ENCODE assay signal across 13 mouse cellular contexts in genomic region chr10:122911668-122912067, GRCm38 (mm10).
DNase-seq lines count a peak whose midpoint lies in the region; ATAC-seq lines count a peak whose summit lies in the region.
"Had no signal": no experiment of that assay in that cellular context is flagged by ENCODE, and none has a peak within 500 bp of the region (broad histone marks: within the 10 kb centered on the region; RNA-seq: fewer than 3 reads in every experiment).

No protein-coding gene starts in this region.

- WGBS in heart, embryonic 13.5 days: 75% methylated on average over 8 of the region's 8 CpGs
- WGBS in embryonic facial prominence, embryonic 14.5 days: 40% methylated on average over 8 of the region's 8 CpGs
- WGBS in intestine, embryonic 16.5 days: 59% methylated on average over 8 of the region's 8 CpGs

- intact Hi-C loops in heart, postnatal 14 days (cut with DNase I): no loop called here

- ATAC-seq in heart, embryonic 13.5 days (ENCODE audit: extremely low read depth, insufficient number of reproducible peaks, low FRiP score, low TSS enrichment): no peak
- peak; percentile 68 for ATAC-seq in embryonic facial prominence, embryonic 14.5 days (ENCODE audit: low read depth)
- 0 out of 2 replicates have a peak, but pooled peaks have one; percentile 25 for ATAC-seq in intestine, embryonic 16.5 days

- H3K27me3 ChIP-seq in heart, embryonic 13.5 days (replicated peaks): no peaks in the 10 kb centered on the region
- H3K27me3 ChIP-seq in embryonic facial prominence, embryonic 14.5 days (replicated peaks; ENCODE audit: control insufficient read depth, insufficient read depth, low read length): no peaks in the 10 kb centered on the region
- no peaks in the 10 kb centered on the region for H3K27me3 ChIP-seq in intestine, embryonic 16.5 days (replicated peaks; ENCODE audit: control insufficient read depth, insufficient read depth, low read length)
- H3K27me3 ChIP-seq: liver, embryonic 13.5 days had no signal

- H3K4me3 ChIP-seq in heart, embryonic 13.5 days: no peak overlapping the region
- H3K4me3 ChIP-seq in embryonic facial prominence, embryonic 14.5 days (ENCODE audit: low read depth, low read length): peak overlapping the region; percentile 24
- H3K4me3 ChIP-seq in intestine, embryonic 16.5 days (ENCODE audit: low read length): no peak overlapping the region
- H3K4me3 ChIP-seq: erythroblast, embryonic 14.5 days; liver, embryonic 13.5 days had no signal

- H3K36me3 ChIP-seq in heart, embryonic 13.5 days: peaks cover 7% of the 10 kb centered on the region
- H3K36me3 ChIP-seq in embryonic facial prominence, embryonic 14.5 days (ENCODE audit: control insufficient read depth, insufficient read depth, low read length): no peaks in the 10 kb centered on the region
- no peaks in the 10 kb centered on the region for H3K36me3 ChIP-seq in intestine, embryonic 16.5 days (ENCODE audit: control insufficient read depth, insufficient read depth, low read length)
- H3K36me3 ChIP-seq: liver, embryonic 13.5 days had no signal

- H3K27ac ChIP-seq in heart, embryonic 13.5 days (replicated peaks): peak overlapping the region; percentile 91
- H3K27ac ChIP-seq in embryonic facial prominence, embryonic 14.5 days (replicated peaks; ENCODE audit: low read depth, low read length): peak overlapping the region; percentile 97
- H3K27ac ChIP-seq in intestine, embryonic 16.5 days (ENCODE audit: low read length): peak overlapping the region; percentile 45
- H3K27ac ChIP-seq: liver, embryonic 13.5 days had no signal

- peak overlapping the region; percentile 57 for H3K4me2 ChIP-seq in heart, embryonic 13.5 days
- peak overlapping the region; percentile 48 for H3K4me2 ChIP-seq in embryonic facial prominence, embryonic 14.5 days (ENCODE audit: low read depth, low read length)
- H3K4me2 ChIP-seq in intestine, embryonic 16.5 days (ENCODE audit: low read depth, low read length): no peak overlapping the region
- H3K4me2 ChIP-seq: liver, embryonic 13.5 days had no signal

- no peaks in the 10 kb centered on the region for H3K9me3 ChIP-seq in heart, embryonic 13.5 days
- H3K9me3 ChIP-seq in embryonic facial prominence, embryonic 14.5 days (ENCODE audit: control insufficient read depth, low read length): no peaks in the 10 kb centered on the region
- H3K9me3 ChIP-seq in intestine, embryonic 16.5 days (ENCODE audit: control insufficient read depth, low read length): no peaks in the 10 kb centered on the region
- H3K9me3 ChIP-seq: liver, embryonic 13.5 days had no signal

- H3K4me1 ChIP-seq in heart, embryonic 13.5 days: peaks cover 23% of the 10 kb centered on the region
- peaks cover 50% of the 10 kb centered on the region for H3K4me1 ChIP-seq in embryonic facial prominence, embryonic 14.5 days (ENCODE audit: control insufficient read depth, insufficient read depth, low read length)
- peaks cover 24% of the 10 kb centered on the region for H3K4me1 ChIP-seq in intestine, embryonic 16.5 days (ENCODE audit: control insufficient read depth, insufficient read depth, low read length)

- H3K9ac ChIP-seq in heart, embryonic 13.5 days: peak overlapping the region; percentile 37; the same call in 1 of the 2 replicates
- peak overlapping the region; percentile 51 for H3K9ac ChIP-seq in embryonic facial prominence, embryonic 14.5 days (ENCODE audit: low read depth, low read length)
- no peak overlapping the region for H3K9ac ChIP-seq in intestine, embryonic 16.5 days (ENCODE audit: low read depth, low read length)
- H3K9ac ChIP-seq: liver, embryonic 13.5 days had no signal

- DNase-seq in heart, postnatal 14 days: no peak
- DNase-seq in 3T3-L1 (ENCODE audit: low read depth, low spot score): peak; percentile 83
- DNase-seq in embryonic facial prominence, embryonic 14.5 days (ENCODE audit: low spot score): peak; percentile 95
- no peak for DNase-seq in testis, postnatal 10 days (ENCODE audit: low spot score)
- no peak for DNase-seq in cerebellum, postnatal 4 days (ENCODE audit: low spot score in 2 of 2)
- DNase-seq in adrenal gland, postnatal 10 days: no peak
- DNase-seq: adrenal gland, postnatal 36 days; kidney, postnatal 14 days; liver, embryonic 13.5 days; spleen, adult 18-20 months had no signal

Comparison
In these comparisons a context has a peak if more than half of its experiments do, and no peak if none do; other contexts are left out.
1. H3K27ac ChIP-seq: peak in every context shown above with its lines; median percentile 97 in embryonic facial prominence, embryonic 14.5 days; 91 in heart, embryonic 13.5 days; 45 in intestine, embryonic 16.5 days.
2. DNase-seq: peak in 3T3-L1 (single experiment) and embryonic facial prominence, embryonic 14.5 days (single experiment); none in heart, postnatal 14 days (0 of 2), testis, postnatal 10 days (single experiment), cerebellum, postnatal 4 days (0 of 2) and adrenal gland, postnatal 10 days (single experiment).